Mouse (Mus musculus) Muller cell, postnatal 12 days (primary cell): ENCODE measurements at regions not wholly inside any gene's neighbourhood (a gene's known extent, or its start where the extent isn't known, plus 50 kb on each side); places are given as distances from the start of the nearest gene placed in this dataset.

Source experiments
- DNase-seq: peaks from one replicate; pipeline ENCODE4 v3.0.0-alpha.2; 2015; ENCODE audit errors: inconsistent ontology term

- peak; percentile 85 for DNase-seq
Observed at GRCm38 (mm10) chr5:103309806-103310525, 98.8 kb upstream of the Mapk10 start.

GRCm38 (mm10) chr5:103305716-103306447, 94.7 kb upstream of the Mapk10 start:
- no peak for DNase-seq

- no peak for DNase-seq
Observed at GRCm38 (mm10) chr5:103304975-103305374, 93.8 kb upstream of the Mapk10 start.

GRCm38 (mm10) chr5:103302744-103303143, 91.6 kb upstream of the Mapk10 start:
- no peak for DNase-seq

- DNase-seq: peak; percentile 12
Observed at GRCm38 (mm10) chr5:103301303-103301702, 90.2 kb upstream of the Mapk10 start.

- DNase-seq: no peak
Observed at GRCm38 (mm10) chr5:103293953-103294352, 82.8 kb upstream of the Mapk10 start.

- no peak for DNase-seq
Observed at GRCm38 (mm10) chr5:103291691-103292090, 80.6 kb upstream of the Mapk10 start.

- DNase-seq: peak; percentile 26
Observed at GRCm38 (mm10) chr5:103291219-103291618, 80.1 kb upstream of the Mapk10 start.

GRCm38 (mm10) chr5:103269206-103269605, 58.1 kb upstream of the Mapk10 start:
- peak; percentile 47 for DNase-seq

GRCm38 (mm10) chr5:103264903-103265302, 53.8 kb upstream of the Mapk10 start:
- DNase-seq: no peak

- peak; percentile 60 for DNase-seq
Observed at GRCm38 (mm10) chr5:103261406-103261805, 50.3 kb upstream of the Mapk10 start.
